Mouse (Mus musculus) embryo, embryonic 11 days (tissue): Measurements from ENCODE around the gene Mgl2.
A peak's percentile ranks its signal among the peaks of the same experiment; 100 is the strongest.

Experiments
- DNase-seq: peaks from one replicate; pipeline ENCODE4 v3.0.0-alpha.2; 2015

The Mgl2 gene

DNA sequence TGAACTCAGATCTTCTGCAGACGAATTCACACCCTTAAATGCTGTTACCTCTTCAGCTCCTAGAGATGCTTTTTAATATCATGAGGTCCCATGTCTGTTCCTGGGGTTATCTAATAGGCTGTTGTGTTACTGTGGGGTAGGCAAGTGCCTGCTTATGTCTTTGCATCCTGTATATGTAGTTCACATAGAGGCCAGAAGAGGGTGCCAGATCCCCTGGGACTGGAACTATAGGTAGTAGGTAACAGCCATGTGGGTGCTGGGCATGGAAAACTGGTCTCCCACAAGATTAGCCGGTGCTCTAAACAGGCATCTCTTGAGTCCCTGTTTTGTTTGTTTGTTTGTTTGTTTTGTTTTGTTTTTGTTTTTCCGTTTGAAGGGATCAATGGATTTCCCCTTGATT lies 41.7 kb downstream of the Mgl2 start:
- DNase-seq = peak; percentile 12

DNA sequence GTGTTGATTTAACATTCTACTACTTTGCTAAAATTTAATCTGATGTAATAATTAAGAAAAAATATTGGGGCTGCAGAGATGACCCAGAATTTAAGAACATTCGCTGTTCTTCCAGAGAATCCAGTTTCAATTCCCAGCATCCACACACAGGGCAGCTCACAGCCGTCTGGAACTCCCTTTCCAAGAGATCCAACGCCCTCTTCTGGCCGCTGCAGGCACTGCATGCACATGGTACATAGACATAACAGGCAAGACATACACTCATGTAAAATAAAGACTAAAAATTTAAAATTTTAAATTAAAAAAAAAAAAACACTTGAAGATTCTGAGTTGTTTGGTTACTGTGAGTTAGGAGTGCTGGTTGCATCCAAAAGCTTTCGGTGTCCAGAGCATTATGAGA lies 42.2 kb downstream of the Mgl2 start:
- no peak for DNase-seq

DNA sequence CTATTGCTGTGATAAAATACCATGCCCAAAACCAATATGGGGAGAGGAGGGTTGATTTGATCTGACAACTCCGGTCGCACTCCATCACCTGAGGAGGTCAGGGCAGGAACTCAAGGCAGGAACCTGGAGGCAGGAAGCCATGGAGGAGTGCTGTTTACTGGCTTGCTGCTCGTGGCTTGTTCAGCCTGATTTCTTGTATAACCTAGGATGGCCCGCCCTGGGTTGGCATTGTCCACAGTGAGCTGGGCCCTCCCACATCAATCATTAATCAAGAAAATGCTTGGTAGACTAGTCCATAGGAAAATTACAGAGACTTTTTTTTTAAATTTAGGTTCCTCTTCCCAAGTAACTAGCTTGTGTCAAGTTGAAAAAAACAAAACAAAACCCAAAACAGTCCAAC lies 44.4 kb downstream of the Mgl2 start:
- DNase-seq = no peak

GRCm38 (mm10) chr11:70177647-70178046 lies 47.5 kb downstream of the Mgl2 start:
- no peak for DNase-seq

- no peak for DNase-seq
Observed at GRCm38 (mm10) chr11:70178311-70178710, 48.2 kb downstream of the Mgl2 start.

DNA sequence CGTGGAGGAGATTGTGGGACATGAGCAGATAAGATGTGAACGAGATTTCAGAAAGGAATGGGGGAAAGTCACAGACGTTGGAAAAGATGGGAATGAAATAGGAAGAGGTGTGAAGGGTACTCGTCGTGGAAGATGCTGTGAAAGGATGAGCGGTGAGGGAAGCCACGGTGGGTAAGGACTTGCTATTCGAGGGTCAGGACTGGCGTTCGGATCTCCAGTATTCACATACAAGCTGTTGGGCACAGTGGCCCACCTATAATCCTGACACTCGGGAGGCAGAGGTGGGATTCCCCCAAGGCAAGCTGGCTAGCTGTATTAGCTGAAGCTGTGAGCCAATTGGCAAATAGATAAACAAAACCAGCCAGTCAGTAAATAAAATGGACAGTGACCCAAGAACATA lies 48.6 kb downstream of the Mgl2 start:
- DNase-seq = no peak

DNA sequence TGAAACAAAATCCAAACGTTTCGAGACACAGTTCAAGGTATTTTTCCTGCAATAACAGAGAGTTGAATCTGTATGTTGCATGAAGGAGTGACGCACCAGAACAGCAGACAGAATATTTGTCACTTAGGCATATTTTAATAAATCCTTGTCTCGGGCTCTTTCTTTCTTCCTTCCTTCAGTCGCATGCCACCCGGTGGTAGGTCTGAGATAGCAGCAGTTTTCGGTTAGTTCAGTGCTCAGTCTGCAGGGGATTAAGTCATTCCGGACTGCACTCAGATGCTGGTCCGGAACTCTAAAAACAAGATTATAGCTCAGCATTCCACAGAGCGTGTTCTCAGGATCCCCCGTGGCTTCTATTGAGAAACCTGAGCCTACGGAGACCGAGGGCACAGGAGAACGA lies 49.3 kb downstream of the Mgl2 start:
- DNase-seq = peak; percentile 62

- no peak for DNase-seq
Observed at GRCm38 (mm10) chr11:70180496-70180895, 50.4 kb downstream of the Mgl2 start.

- no peak for DNase-seq
Observed at GRCm38 (mm10) chr11:70185120-70185519, 55.0 kb downstream of the Mgl2 start.
